In the genomic region with DNA sequence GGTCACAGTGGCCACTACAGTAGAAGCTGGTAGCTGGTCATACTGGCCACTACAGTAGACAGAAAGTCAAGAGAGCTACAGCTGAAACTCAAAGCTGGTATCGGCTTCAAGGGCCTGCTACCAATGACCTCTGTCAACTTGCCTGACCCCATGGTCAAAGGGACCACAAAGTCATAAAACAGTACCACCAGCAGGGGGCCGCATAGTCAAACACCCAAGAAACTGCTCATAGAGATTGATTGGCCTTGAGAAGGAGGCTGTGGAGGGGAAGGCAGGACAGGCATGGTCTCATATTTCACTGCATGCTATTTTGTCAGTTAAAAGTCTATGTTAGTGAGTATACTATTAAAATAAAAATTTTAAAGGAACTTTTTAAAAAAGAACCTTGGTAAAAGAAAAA, we compare ENCODE assay signal across 9 mouse cellular contexts. TPM values are rescaled to one million over a fixed set of nuclear protein-coding genes. Genes with fewer than 3 reads are reported as not detected.
A peak's percentile ranks its signal among the peaks of the same experiment; 100 is the strongest.
DNase-seq lines count a peak whose midpoint lies in the region; ATAC-seq and TF ChIP-seq lines count a peak whose summit lies in the region.
"Had no signal": no experiment of that assay in that cellular context is flagged by ENCODE, and none has a peak within 500 bp of the region (broad histone marks: within the 10 kb centered on the region; RNA-seq: fewer than 3 reads in every experiment).

No protein-coding gene starts in this region.

- ATAC-seq in heart, embryonic 12.5 days (ENCODE audit: insufficient number of reproducible peaks, low FRiP score) = no peak
- peak; percentile 52 for ATAC-seq in lung, postnatal 0 days
- ATAC-seq in forebrain, postnatal 0 days = no peak

- H3K4me2 ChIP-seq in heart, embryonic 12.5 days = no peak overlapping the region
- no peak overlapping the region for H3K4me2 ChIP-seq in lung, postnatal 0 days (replicated peaks; ENCODE audit: low read depth, low read length)
- H3K4me2 ChIP-seq in forebrain, postnatal 0 days (ENCODE audit: low read depth) = no peak overlapping the region
- H3K4me2 ChIP-seq: neural tube, embryonic 12.5 days had no signal

- WGBS in heart, adult 2 months = 40% methylated on average over 2 of the region's 2 CpGs
- WGBS in heart, embryonic 12.5 days = 33% methylated on average over 2 of the region's 2 CpGs
- 25% methylated on average over 2 of the region's 2 CpGs for WGBS in bone marrow, adult 2 months
- 6% methylated on average over 2 of the region's 2 CpGs for WGBS in lung, postnatal 0 days
- 46% methylated on average over 2 of the region's 2 CpGs for WGBS in forebrain, postnatal 0 days

- TF ChIP-seq EP300 in heart, adult 2 months (IDR thresholded peaks at IDR 0.05; ENCODE audit: insufficient read depth, low read depth, low read length) = no peak
- no peak for TF ChIP-seq EP300 in lung, postnatal 0 days (IDR thresholded peaks at IDR 0.05)

- no peaks in the 10 kb centered on the region for H3K27me3 ChIP-seq in heart, adult 2 months (ENCODE audit: control insufficient read depth, insufficient read depth, low read length)
- H3K27me3 ChIP-seq in heart, embryonic 12.5 days (replicated peaks) = no peaks in the 10 kb centered on the region
- no peaks in the 10 kb centered on the region for H3K27me3 ChIP-seq in lung, postnatal 0 days (replicated peaks; ENCODE audit: insufficient read depth, low read length)
- H3K27me3 ChIP-seq in forebrain, postnatal 0 days (ENCODE audit: insufficient read depth, low read length) = no peaks in the 10 kb centered on the region
- H3K27me3 ChIP-seq: neural tube, embryonic 12.5 days had no signal

- no peaks in the 10 kb centered on the region for H3K36me3 ChIP-seq in heart, adult 2 months (ENCODE audit: control insufficient read depth, insufficient read depth, low read length)
- H3K36me3 ChIP-seq in heart, embryonic 12.5 days = no peaks in the 10 kb centered on the region
- no peaks in the 10 kb centered on the region for H3K36me3 ChIP-seq in lung, postnatal 0 days (ENCODE audit: insufficient read depth, low read length)
- no peaks in the 10 kb centered on the region for H3K36me3 ChIP-seq in forebrain, postnatal 0 days (ENCODE audit: insufficient read depth)
- H3K36me3 ChIP-seq: neural tube, embryonic 12.5 days had no signal

- no peak overlapping the region for H3K27ac ChIP-seq in heart, adult 2 months
- H3K27ac ChIP-seq in heart, embryonic 12.5 days (ENCODE audit: poor library complexity, severe bottlenecking) = no peak overlapping the region
- no peak overlapping the region for H3K27ac ChIP-seq in bone marrow, adult 2 months (ENCODE audit: control insufficient read depth, insufficient read depth, low read depth, low read length, poor library complexity)
- no peak overlapping the region for H3K27ac ChIP-seq in lung, postnatal 0 days (ENCODE audit: low read length)
- no peak overlapping the region for H3K27ac ChIP-seq in forebrain, postnatal 0 days (ENCODE audit: low read depth, low read length)
- H3K27ac ChIP-seq: neural tube, embryonic 12.5 days had no signal

- TF ChIP-seq POLR2A in heart, adult 2 months (IDR thresholded peaks at IDR 0.05; ENCODE audit: insufficient read depth, low read depth, low read length) = no peak
- no peak for TF ChIP-seq POLR2A in bone marrow, adult 2 months (IDR thresholded peaks at IDR 0.05; ENCODE audit: borderline replicate concordance, control insufficient read depth, low read depth, low read length)

- H3K4me1 ChIP-seq in heart, adult 2 months (ENCODE audit: control insufficient read depth, insufficient read depth, low read length) = no peaks in the 10 kb centered on the region; the same call in 1 of the 2 replicates
- peaks cover 14% of the 10 kb centered on the region for H3K4me1 ChIP-seq in heart, embryonic 12.5 days (replicated peaks)
- H3K4me1 ChIP-seq in bone marrow, adult 2 months (ENCODE audit: control insufficient read depth, insufficient read depth, low read length) = no peaks in the 10 kb centered on the region
- H3K4me1 ChIP-seq in lung, postnatal 0 days (ENCODE audit: insufficient read depth, low read depth, low read length) = no peaks in the 10 kb centered on the region
- no peaks in the 10 kb centered on the region for H3K4me1 ChIP-seq in forebrain, postnatal 0 days (ENCODE audit: insufficient read depth)
- H3K4me1 ChIP-seq: neural tube, embryonic 12.5 days had no signal

- peak; percentile 75 for TF ChIP-seq CTCF in heart, adult 2 months (IDR thresholded peaks at IDR 0.05)
- TF ChIP-seq CTCF in bone marrow, adult 2 months (IDR thresholded peaks at IDR 0.05; ENCODE audit: control insufficient read depth, insufficient read depth, low read length) = peak; percentile 38; the same call in 1 of the 2 replicates
- TF ChIP-seq CTCF in lung, postnatal 0 days (IDR thresholded peaks at IDR 0.05) = peak; percentile 79
- no peak for TF ChIP-seq CTCF in forebrain, postnatal 0 days (IDR thresholded peaks at IDR 0.05; ENCODE audit: low read depth)

- peaks cover 2% of the 10 kb centered on the region; the same call in 1 of the 2 replicates for H3K9me3 ChIP-seq in heart, embryonic 12.5 days (replicated peaks)
- H3K9me3 ChIP-seq in lung, postnatal 0 days (ENCODE audit: low read length) = no peaks in the 10 kb centered on the region
- no peaks in the 10 kb centered on the region for H3K9me3 ChIP-seq in forebrain, postnatal 0 days (ENCODE audit: low read length)
- H3K9me3 ChIP-seq: neural tube, embryonic 12.5 days had no signal

- peak; percentile 48 to 59 for DNase-seq in heart, adult 2 months
- DNase-seq in CD4-positive helper T cell, adult 2 months (ENCODE audit: low read depth, low spot score) = peak; percentile 42
- peak; percentile 45 to 68 for DNase-seq in heart, postnatal 36 days
- peak; percentile 60 for DNase-seq in lung, postnatal 0 days (ENCODE audit: low spot score)
- DNase-seq in thymus, postnatal 10 days (ENCODE audit: low spot score in 2 of 2) = peak; percentile 14 to 35
- no peak for DNase-seq in forebrain, postnatal 0 days

- intact Hi-C loops in heart, adult 2 months (cut with DNase I) = loop anchor here (1.0 to 5.0 kb wide), 4 partner anchors 36 to 296 kb away; no protein-coding TSS in a partner anchor
- intact Hi-C loops in heart, postnatal 36 days (cut with DNase I) = loop anchor here (1.0 to 5.0 kb wide), 3 partner anchors 56 to 296 kb away; partner anchors contain the start of gene Rdx

- no peaks in the 10 kb centered on the region for H3K79me2 ChIP-seq in heart, adult 2 months (replicated peaks; ENCODE audit: control insufficient read depth, insufficient read depth, low read length)

- H3K4me3 ChIP-seq in heart, adult 2 months = no peak overlapping the region
- no peak overlapping the region for H3K4me3 ChIP-seq in heart, embryonic 12.5 days
- no peak overlapping the region for H3K4me3 ChIP-seq in bone marrow, adult 2 months (replicated peaks; ENCODE audit: control insufficient read depth, low read depth, low read length)
- H3K4me3 ChIP-seq in lung, postnatal 0 days (ENCODE audit: low read depth, low read length) = no peak overlapping the region
- H3K4me3 ChIP-seq in forebrain, postnatal 0 days (ENCODE audit: low read depth, low read length) = no peak overlapping the region
- H3K4me3 ChIP-seq: neural tube, embryonic 12.5 days had no signal

- H3K9ac ChIP-seq in heart, adult 2 months (ENCODE audit: low read depth, low read length) = no peak overlapping the region
- no peak overlapping the region for H3K9ac ChIP-seq in heart, embryonic 12.5 days
- H3K9ac ChIP-seq in lung, postnatal 0 days (replicated peaks; ENCODE audit: low read depth) = no peak overlapping the region
- H3K9ac ChIP-seq in forebrain, postnatal 0 days = no peak overlapping the region
- H3K9ac ChIP-seq: neural tube, embryonic 12.5 days had no signal

RNA-seq across cellular contexts. Expression of gene Fdx1, which starts 27.5 kb away (rescaled TPM):
- 100 to 1,000 TPM in 1 of 2 experiments, 10 to 100 TPM in 1; 90.9 to 113 TPM for total RNA-seq in heart, adult 2 months (2021)
- 82.0 and 84.3 TPM in 2 replicates for polyA plus RNA-seq in heart, adult 2 months (2012; rRNA removed)
- polyA plus RNA-seq in heart, embryonic 12.5 days (2016; fragmentation: Nextera tagmentation; extraction: Ambion mirVana) = 96.4 and 100 TPM in 2 replicates
- polyA plus RNA-seq in bone marrow, adult 2 months (2011; ENCODE audit: insufficient read depth, insufficient read length, low replicate concordance, missing spikeins) = 3.4 and 6.2 TPM in 2 replicates
- total RNA-seq in heart, postnatal 36 days (2021) = 100 to 1,000 TPM; 100 to 123 TPM
- polyA plus RNA-seq in lung, postnatal 0 days (2015; fragmentation: Nextera tagmentation; extraction: Ambion mirVana) = 217 and 260 TPM in 2 replicates
- total RNA-seq in forebrain, postnatal 0 days (2014; rRNA removed) = 22.8 and 23.0 TPM in 2 replicates
- polyA plus RNA-seq in forebrain, postnatal 0 days (2015; fragmentation: Nextera tagmentation; extraction: Ambion mirVana) = 45.2 and 52.2 TPM in 2 replicates

RNA-seq across cellular contexts. Expression of gene Rdx, which starts 56.1 kb away (rescaled TPM):
- total RNA-seq in heart, adult 2 months (2021) = 10 to 100 TPM; 81.8 to 97.0 TPM
- 20.8 and 45.8 TPM in 2 replicates for polyA plus RNA-seq in heart, adult 2 months (2012; rRNA removed)
- 170 and 175 TPM in 2 replicates for polyA plus RNA-seq in heart, embryonic 12.5 days (2016; fragmentation: Nextera tagmentation; extraction: Ambion mirVana)
- polyA plus RNA-seq in bone marrow, adult 2 months (2011; ENCODE audit: insufficient read depth, insufficient read length, low replicate concordance, missing spikeins) = 30.5 and 35.0 TPM in 2 replicates
- 10 to 100 TPM; 90.7 to 91.9 TPM for total RNA-seq in heart, postnatal 36 days (2021)
- polyA plus RNA-seq in lung, postnatal 0 days (2015; fragmentation: Nextera tagmentation; extraction: Ambion mirVana) = 143 and 167 TPM in 2 replicates
- total RNA-seq in forebrain, postnatal 0 days (2014; rRNA removed) = 75.4 and 84.6 TPM in 2 replicates
- polyA plus RNA-seq in forebrain, postnatal 0 days (2015; fragmentation: Nextera tagmentation; extraction: Ambion mirVana) = 66.9 and 81.7 TPM in 2 replicates
